Mouse (Mus musculus) embryonic facial prominence, embryonic 11.5 days (tissue): Measurements from ENCODE around the gene Ddx49. TPM values are rescaled to one million over a fixed set of nuclear protein-coding genes. Genes with fewer than 3 reads are reported as not detected.

Experiments
- ATAC-seq: fragments of 200-750 bp; cut with Nextera tagmentation; replicated peaks from 2 replicates; pipeline ENCODE4 v1.8.0; 2017; ENCODE audit warnings: low read depth; ENCODE audit not compliant: insufficient number of reproducible peaks, low FRiP score, low TSS enrichment
- DNase-seq: peaks from one replicate; pipeline ENCODE4 v3.0.0-alpha.2; 2015; ENCODE audit warnings: low spot score
- H3K27ac ChIP-seq: fragments of 300-500 bp; sonication (generic); replicated peaks from 2 replicates; pipeline ENCODE4 v1.5.1; 2014; ENCODE audit warnings: mild to moderate bottlenecking, low read depth, low read length, control low read depth
- H3K27me3 ChIP-seq: fragments of 300-500 bp; sonication (generic); 2 replicates; pipeline ENCODE4 v1.6.1; 2014; ENCODE audit warnings: mild to moderate bottlenecking, low read length, moderate library complexity, mixed read lengths; ENCODE audit not compliant: control insufficient read depth, insufficient read depth
- H3K36me3 ChIP-seq: fragments of 300-500 bp; sonication (generic); replicated peaks from 2 replicates; pipeline ENCODE4 v1.6.1; 2014; ENCODE audit warnings: low read depth, mild to moderate bottlenecking, low read length, moderate library complexity, mixed read lengths; ENCODE audit not compliant: control insufficient read depth, insufficient read depth
- H3K4me1 ChIP-seq: fragments of 300-500 bp; sonication (generic); 2 replicates; pipeline ENCODE4 v1.6.1; 2014; ENCODE audit warnings: low read length, mixed read lengths; ENCODE audit not compliant: control insufficient read depth, insufficient read depth
- H3K4me2 ChIP-seq: fragments of 300-500 bp; sonication (generic); 2 replicates; pipeline ENCODE4 v1.6.1; 2014; ENCODE audit warnings: low read depth, mild to moderate bottlenecking, control low read depth, low read length, moderate library complexity
- H3K4me3 ChIP-seq: fragments of 300-500 bp; sonication (generic); 2 replicates; pipeline ENCODE4 v1.5.1; 2014; ENCODE audit warnings: low read depth, low read length, control low read depth
- H3K9ac ChIP-seq: fragments of 300-500 bp; sonication (generic); replicated peaks from 2 replicates; pipeline ENCODE4 v1.6.1; 2014; ENCODE audit warnings: mild to moderate bottlenecking, control low read depth, low read length
- H3K9me3 ChIP-seq: fragments of 300-500 bp; sonication (generic); replicated peaks from 2 replicates; pipeline ENCODE4 v1.6.1; 2016; ENCODE audit warnings: mild to moderate bottlenecking, low read length, inconsistent platforms, mixed read lengths; ENCODE audit not compliant: control insufficient read depth
- WGBS: fragments of 180-500 bp; shearing (Covaris S2); extraction: QIAGEN DNeasy Blood & Tissue Kit; methylation state at CpG from one replicate; pipeline ENCODE4 v1.1.7; 2014; 5-methylcytosine and 5-hydroxymethylcytosine counted together
- polyA plus RNA-seq: library from polyadenylated mRNA; unstranded; fragments of >200 nt; fragmentation: Nextera tagmentation; extraction: Ambion mirVana; gene quantifications from 2 replicates; pipeline ENCODE4 v1.2.1, GENCODE M21; 2014

Ddx49 gene
- polyA plus RNA-seq, 1 experiment from 2014 or later, result 51.4 TPM

GRCm38 (mm10) chr8:70343076-70343475, 40.8 kb upstream of the Ddx49 start:
- Histone ChIP-seq H3K4me2 (no peak overlapping the region), H3K9ac (no peak overlapping the region), H3K27me3 (no peaks in the 10 kb centered on the region), H3K27ac (no peak overlapping the region; the same call in 1 of the 2 replicates), H3K4me1 (peaks cover 3% of the 10 kb centered on the region; the same call in 1 of the 2 replicates), H3K9me3 (no peaks in the 10 kb centered on the region), H3K36me3 (peaks cover 6% of the 10 kb centered on the region), H3K4me3 (no peak overlapping the region)
- peak; percentile 64 for DNase-seq
- WGBS, result 37% methylated on average over 7 of the region's 7 CpGs
- ATAC-seq, result peak; percentile 10; the same call in 1 of the 2 replicates

- 95% methylated on average over 14 of the region's 14 CpGs for WGBS
- Histone ChIP-seq H3K4me2 (no peak overlapping the region), H3K9me3 (no peaks in the 10 kb centered on the region), H3K9ac (no peak overlapping the region), H3K36me3 (peaks cover 9% of the 10 kb centered on the region), H3K27me3 (no peaks in the 10 kb centered on the region), H3K4me3 (no peak overlapping the region), H3K27ac (no peak overlapping the region), H3K4me1 (peaks cover 3% of the 10 kb centered on the region; the same call in 1 of the 2 replicates)
- ATAC-seq (no peak), DNase-seq (no peak)
These were observed 39.7 kb upstream of the Ddx49 start for GRCm38 (mm10) chr8:70342007-70342406.

GRCm38 (mm10) chr8:70340659-70341058, 38.4 kb upstream of the Ddx49 start:
- Histone ChIP-seq H3K27ac (no peak overlapping the region), H3K36me3 (peaks cover 9% of the 10 kb centered on the region), H3K4me1 (peaks cover 3% of the 10 kb centered on the region; the same call in 1 of the 2 replicates), H3K27me3 (no peaks in the 10 kb centered on the region), H3K4me3 (no peak overlapping the region), H3K9me3 (no peaks in the 10 kb centered on the region), H3K4me2 (no peak overlapping the region), H3K9ac (no peak overlapping the region)
- ATAC-seq (no peak), DNase-seq (no peak)
- WGBS, result 93% methylated on average over 7 of the region's 7 CpGs

- ATAC-seq, result no peak
- no peaks in the 10 kb centered on the region for H3K9me3 ChIP-seq
- H3K4me1 ChIP-seq, result peaks cover 3% of the 10 kb centered on the region; the same call in 1 of the 2 replicates
- no peaks in the 10 kb centered on the region for H3K27me3 ChIP-seq
- no peak overlapping the region for H3K4me3 ChIP-seq
- WGBS, result 92% methylated on average over 7 of the region's 7 CpGs
- H3K9ac ChIP-seq, result no peak overlapping the region
- no peak overlapping the region for H3K4me2 ChIP-seq
- H3K36me3 ChIP-seq, result peaks cover 24% of the 10 kb centered on the region
- H3K27ac ChIP-seq, result no peak overlapping the region
- no peak for DNase-seq
These were observed 36.6 kb upstream of the Ddx49 start for GRCm38 (mm10) chr8:70338931-70339330.

DNA sequence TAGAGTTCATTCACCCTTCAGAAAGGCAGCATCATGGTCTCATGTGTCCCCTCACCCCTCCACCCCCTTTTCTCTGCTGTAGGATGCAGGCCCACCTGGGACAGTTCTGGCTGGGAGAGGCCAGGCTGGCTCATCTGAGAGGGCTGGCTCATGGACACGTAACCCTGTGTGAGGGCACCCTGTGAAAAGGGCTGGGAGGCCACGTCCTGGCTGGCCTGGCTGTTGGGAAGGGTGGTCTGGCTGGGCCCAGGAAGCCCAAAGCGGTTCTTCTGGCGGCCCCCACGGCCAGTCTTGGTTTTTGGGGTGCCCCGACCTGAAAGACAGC, 30.6 kb upstream of the Ddx49 start:
- H3K27me3 ChIP-seq, result no peaks in the 10 kb centered on the region
- H3K36me3 ChIP-seq, result peaks cover 26% of the 10 kb centered on the region
- H3K9ac ChIP-seq, result no peak overlapping the region

DNA sequence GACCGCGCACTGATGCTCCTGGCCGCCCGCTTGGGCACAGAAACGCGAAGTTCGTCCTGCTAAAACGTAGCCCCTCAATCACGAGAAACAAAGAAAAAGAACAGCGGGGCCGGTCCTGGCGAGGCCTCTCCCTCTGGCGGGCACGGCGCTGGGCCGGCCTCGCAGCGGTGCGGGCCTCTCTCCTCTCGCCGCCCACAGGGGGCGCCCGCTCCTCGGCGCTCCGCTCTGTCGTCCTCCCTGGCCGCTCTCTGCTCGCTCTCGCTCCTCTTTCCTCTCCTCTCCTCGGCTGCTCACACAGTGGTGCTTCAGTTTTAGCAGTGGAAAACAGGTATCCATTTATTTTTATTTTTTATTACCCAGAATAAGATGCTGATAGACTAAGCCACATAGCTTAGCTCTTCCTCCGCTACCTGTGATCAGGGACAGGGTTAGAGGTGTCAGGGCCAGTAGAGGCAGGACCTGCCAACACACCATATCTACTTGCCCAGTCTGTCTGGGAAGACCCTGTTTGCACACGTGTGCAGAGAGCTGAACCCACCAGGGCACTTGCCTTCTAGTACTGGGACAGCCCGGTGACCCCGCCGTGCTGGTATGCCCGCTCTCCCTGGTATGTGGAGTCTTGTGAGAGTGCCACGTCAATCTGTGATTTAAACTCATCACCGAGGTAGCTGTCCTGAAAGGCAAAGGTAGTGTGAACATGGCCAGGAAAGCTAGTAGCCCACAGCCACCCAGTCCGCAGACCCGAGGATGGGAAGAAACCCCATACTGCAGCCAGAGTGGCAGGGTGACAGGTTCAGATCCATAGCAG, 30.0 kb upstream of the Ddx49 start:
- H3K36me3 ChIP-seq, result peaks cover 24% of the 10 kb centered on the region
- H3K27me3 ChIP-seq, result no peaks in the 10 kb centered on the region
- DNase-seq, result peak; percentile 88
- H3K4me1 ChIP-seq, result peaks cover 12% of the 10 kb centered on the region
- WGBS, result 24% methylated on average over 41 of the region's 41 CpGs
- 0 out of 2 replicates have a peak overlapping the region, but pooled peaks have one; percentile 2 for H3K27ac ChIP-seq
- no peak overlapping the region for H3K4me2 ChIP-seq
- no peak overlapping the region for H3K4me3 ChIP-seq
- H3K9ac ChIP-seq, result no peak overlapping the region
- peak; percentile 70 for ATAC-seq
- H3K9me3 ChIP-seq, result no peaks in the 10 kb centered on the region

More for the DNA sequence above, 30.6 kb upstream of the Ddx49 start:
- H3K27ac ChIP-seq, result no peak overlapping the region
- 93% methylated on average over 6 of the region's 6 CpGs for WGBS
- no peak for DNase-seq
- no peaks in the 10 kb centered on the region for H3K9me3 ChIP-seq
- ATAC-seq, result no peak
- no peak overlapping the region for H3K4me2 ChIP-seq
- H3K4me1 ChIP-seq, result peaks cover 12% of the 10 kb centered on the region
- H3K4me3 ChIP-seq, result no peak overlapping the region

DNA sequence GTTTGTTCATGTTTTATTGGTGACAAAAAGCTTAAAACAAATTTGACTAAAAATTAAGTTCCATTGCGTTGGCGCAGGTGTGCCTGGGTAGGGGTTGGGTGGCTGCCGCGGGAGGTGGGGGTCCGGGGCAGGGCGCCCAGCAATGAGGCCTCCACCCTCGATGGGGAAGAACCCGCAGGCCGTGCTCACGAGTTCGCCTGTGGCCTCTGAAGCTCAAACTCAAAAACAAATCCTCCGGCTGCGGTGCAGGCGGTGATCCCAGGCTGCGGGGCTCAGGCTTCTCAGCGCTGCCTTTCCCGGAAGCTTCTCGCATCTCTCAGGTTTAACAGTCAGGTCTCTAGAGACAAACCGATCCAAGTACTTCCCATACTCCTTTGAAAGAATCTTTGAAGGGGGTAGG, 29.2 kb upstream of the Ddx49 start:
- 64% methylated on average over 19 of the region's 19 CpGs for WGBS
- no peak overlapping the region for H3K27ac ChIP-seq
- no peak overlapping the region for H3K4me3 ChIP-seq
- DNase-seq, result peak; percentile 48
- peaks cover 12% of the 10 kb centered on the region for H3K4me1 ChIP-seq
- H3K9me3 ChIP-seq, result no peaks in the 10 kb centered on the region
- ATAC-seq, result no peak
- no peak overlapping the region for H3K4me2 ChIP-seq
- H3K9ac ChIP-seq, result no peak overlapping the region
- no peaks in the 10 kb centered on the region for H3K27me3 ChIP-seq
- H3K36me3 ChIP-seq, result peaks cover 23% of the 10 kb centered on the region

- Histone ChIP-seq H3K9me3 (no peaks in the 10 kb centered on the region), H3K36me3 (peaks cover 23% of the 10 kb centered on the region), H3K27me3 (no peaks in the 10 kb centered on the region), H3K4me1 (peaks cover 12% of the 10 kb centered on the region), H3K4me3 (peak overlapping the region; percentile 8; the same call in 1 of the 2 replicates), H3K4me2 (peak overlapping the region; percentile 34), H3K27ac (no peak overlapping the region; the same call in 1 of the 2 replicates), H3K9ac (peak overlapping the region; percentile 50)
- ATAC-seq, result peak; percentile 63
- peak; percentile 81 for DNase-seq
- 30% methylated on average over 53 of the region's 53 CpGs for WGBS
These were observed 28.6 kb upstream of the Ddx49 start for GRCm38 (mm10) chr8:70330741-70331364.
